Mouse (Mus musculus): ENCODE results near the gene H1foo. TPM values are rescaled to one million over a fixed set of nuclear protein-coding genes. Genes with fewer than 3 reads are reported as not detected.

Gene H1foo
- total RNA-seq, 4 experiments from 2014 or later: not detected

Other genes starting within 250 kb of the H1foo start
- 1 to 10 TPM in 1 of 4 experiments, under 1 TPM in 3; 0.41 to 1.0 (median 0.60) TPM for gene Tmem40, start 182.5 kb upstream of the H1foo start, total RNA-seq (2022)
- 10 to 100 TPM; 77.2 to 97.7 (median 87.6) TPM for gene Cand2, start 170.4 kb upstream of the H1foo start, total RNA-seq (2022)
- gene Rpl32, start 136.2 kb upstream of the H1foo start, total RNA-seq (2022): 100 to 1,000 TPM; 586 to 697 (median 628) TPM
- gene Efcab12, start 106.5 kb upstream of the H1foo start, total RNA-seq (2022): under 1 TPM; 0.20 to 0.53 (median 0.36) TPM
- 1 to 10 TPM in 3 of 4 experiments, under 1 TPM in 1; 0.98 to 1.5 (median 1.1) TPM for gene Mbd4, start 91.6 kb upstream of the H1foo start, total RNA-seq (2022)
- gene Ift122, start 91.5 kb upstream of the H1foo start, total RNA-seq (2022): 1 to 10 TPM; 8.5 to 10.0 (median 9.0) TPM
- gene Rho, start 13.2 kb upstream of the H1foo start, total RNA-seq (2022): not detected
- 10 to 100 TPM; 43.8 to 75.7 (median 63.5) TPM for gene Plxnd1, start 50.1 kb downstream of the H1foo start, total RNA-seq (2022)
- gene Tmcc1, start 248.5 kb downstream of the H1foo start, total RNA-seq (2022): 10 to 100 TPM; 29.7 to 34.6 (median 31.4) TPM

All from heart, adult 8-10 months (tissue).